Mouse (Mus musculus): Measurements from ENCODE around the gene Camk2n1. TPM values are rescaled to one million over a fixed set of nuclear protein-coding genes. Genes with fewer than 3 reads are reported as not detected.

Gene Camk2n1
- polyA plus RNA-seq, 1 experiment from 2014 or later, result 10.9 TPM

- WGBS, result 70% methylated on average over 21 of the region's 21 CpGs
- no peak overlapping the region for H3K4me2 ChIP-seq (replicated peaks; ENCODE audit: low read depth)
- H3K4me1 ChIP-seq (replicated peaks; ENCODE audit: control insufficient read depth, insufficient read depth, low read length), result 0 out of 2 replicates have a peak, but pooled peaks cover 5% of the 10 kb centered on the region
- peaks cover 13% of the 10 kb centered on the region; the same call in 1 of the 2 replicates for H3K27me3 ChIP-seq (replicated peaks; ENCODE audit: control insufficient read depth, insufficient read depth, low read length)
- no peak for ATAC-seq
- no peak overlapping the region for H3K9ac ChIP-seq (ENCODE audit: low read depth, low read length)
- H3K27ac ChIP-seq (ENCODE audit: low read depth, low read length), result no peak overlapping the region
- H3K4me3 ChIP-seq (ENCODE audit: low read depth, low read length), result no peak overlapping the region
- no peaks in the 10 kb centered on the region for H3K9me3 ChIP-seq (ENCODE audit: control insufficient read depth)
- H3K36me3 ChIP-seq (ENCODE audit: control insufficient read depth, insufficient read depth), result no peaks in the 10 kb centered on the region
- no peak for TF ChIP-seq CTCF (IDR thresholded peaks at IDR 0.05; ENCODE audit: low read depth)
Observed at GRCm38 (mm10) chr4:138499856-138500645, 45.9 kb downstream of the Camk2n1 start.

- H3K9ac ChIP-seq (ENCODE audit: low read depth, low read length), result no peak overlapping the region
- no peak overlapping the region for H3K4me2 ChIP-seq (replicated peaks; ENCODE audit: low read depth)
- no peak for TF ChIP-seq CTCF (IDR thresholded peaks at IDR 0.05; ENCODE audit: low read depth)
- no peak for ATAC-seq
- H3K27me3 ChIP-seq (replicated peaks; ENCODE audit: control insufficient read depth, insufficient read depth, low read length), result peaks cover 22% of the 10 kb centered on the region; the same call in 1 of the 2 replicates
- no peak overlapping the region for H3K4me3 ChIP-seq (ENCODE audit: low read depth, low read length)
- 0 out of 2 replicates have a peak, but pooled peaks cover 3% of the 10 kb centered on the region for H3K4me1 ChIP-seq (replicated peaks; ENCODE audit: control insufficient read depth, insufficient read depth, low read length)
- 61% methylated on average over 5 of the region's 5 CpGs for WGBS
- H3K27ac ChIP-seq (ENCODE audit: low read depth, low read length), result no peak overlapping the region
- H3K36me3 ChIP-seq (ENCODE audit: control insufficient read depth, insufficient read depth), result no peaks in the 10 kb centered on the region
- H3K9me3 ChIP-seq (ENCODE audit: control insufficient read depth), result no peaks in the 10 kb centered on the region
Observed at GRCm38 (mm10) chr4:138501048-138501447, 46.9 kb downstream of the Camk2n1 start.

GRCm38 (mm10) chr4:138504632-138505101, 50.6 kb downstream of the Camk2n1 start:
- ATAC-seq, result no peak
- no peak overlapping the region for H3K4me3 ChIP-seq (ENCODE audit: low read depth, low read length)
- no peak overlapping the region for H3K27ac ChIP-seq (ENCODE audit: low read depth, low read length)
- H3K4me2 ChIP-seq (replicated peaks; ENCODE audit: low read depth), result no peak overlapping the region
- no peak for TF ChIP-seq CTCF (IDR thresholded peaks at IDR 0.05; ENCODE audit: low read depth)
- H3K9me3 ChIP-seq (ENCODE audit: control insufficient read depth), result no peaks in the 10 kb centered on the region
- H3K9ac ChIP-seq (ENCODE audit: low read depth, low read length), result no peak overlapping the region
- H3K4me1 ChIP-seq (replicated peaks; ENCODE audit: control insufficient read depth, insufficient read depth, low read length), result no peaks in the 10 kb centered on the region
- peaks cover 22% of the 10 kb centered on the region; the same call in 1 of the 2 replicates for H3K27me3 ChIP-seq (replicated peaks; ENCODE audit: control insufficient read depth, insufficient read depth, low read length)
- 4% methylated on average over 16 of the region's 16 CpGs for WGBS
- H3K36me3 ChIP-seq (ENCODE audit: control insufficient read depth, insufficient read depth), result no peaks in the 10 kb centered on the region

- Histone ChIP-seq H3K36me3 (ENCODE audit: control insufficient read depth, insufficient read depth) (no peaks in the 10 kb centered on the region), H3K4me3 (ENCODE audit: low read depth, low read length) (no peak overlapping the region), H3K27me3 (replicated peaks; ENCODE audit: control insufficient read depth, insufficient read depth, low read length) (peaks cover 22% of the 10 kb centered on the region; the same call in 1 of the 2 replicates), H3K4me2 (replicated peaks; ENCODE audit: low read depth) (no peak overlapping the region), H3K9me3 (ENCODE audit: control insufficient read depth) (no peaks in the 10 kb centered on the region), H3K4me1 (replicated peaks; ENCODE audit: control insufficient read depth, insufficient read depth, low read length) (no peaks in the 10 kb centered on the region), H3K9ac (ENCODE audit: low read depth, low read length) (no peak overlapping the region), H3K27ac (ENCODE audit: low read depth, low read length) (no peak overlapping the region)
- peak; percentile 77 for TF ChIP-seq CTCF (IDR thresholded peaks at IDR 0.05; ENCODE audit: low read depth)
- 8% methylated on average over 10 of the region's 10 CpGs for WGBS
- no peak for ATAC-seq
Observed at GRCm38 (mm10) chr4:138505171-138505870, 51.2 kb downstream of the Camk2n1 start.

GRCm38 (mm10) chr4:138507903-138508302, 53.8 kb downstream of the Camk2n1 start:
- H3K36me3 ChIP-seq (ENCODE audit: control insufficient read depth, insufficient read depth), result no peaks in the 10 kb centered on the region

More at GRCm38 (mm10) chr4:138507903-138508302, 53.8 kb downstream of the Camk2n1 start:
- Histone ChIP-seq H3K27me3 (replicated peaks; ENCODE audit: control insufficient read depth, insufficient read depth, low read length) (peaks cover 22% of the 10 kb centered on the region; the same call in 1 of the 2 replicates), H3K9ac (ENCODE audit: low read depth, low read length) (no peak overlapping the region), H3K27ac (ENCODE audit: low read depth, low read length) (no peak overlapping the region), H3K4me2 (replicated peaks; ENCODE audit: low read depth) (no peak overlapping the region), H3K4me1 (replicated peaks; ENCODE audit: control insufficient read depth, insufficient read depth, low read length) (no peaks in the 10 kb centered on the region), H3K4me3 (ENCODE audit: low read depth, low read length) (no peak overlapping the region), H3K9me3 (ENCODE audit: control insufficient read depth) (no peaks in the 10 kb centered on the region)
- 44% methylated on average over 6 of the region's 6 CpGs for WGBS
- ATAC-seq, result no peak
- no peak for TF ChIP-seq CTCF (IDR thresholded peaks at IDR 0.05; ENCODE audit: low read depth)

Other genes with a start within 250 kb of the Camk2n1 start
- gene Hp1bp3, start 238.0 kb upstream of the Camk2n1 start, polyA plus RNA-seq (2015; fragmentation: Nextera tagmentation; extraction: Ambion mirVana), result 75.5 and 83.4 TPM in 2 replicates
- 0.21 and 0.33 TPM in 2 replicates for gene Sh2d5, start 203.9 kb upstream of the Camk2n1 start, polyA plus RNA-seq (2015; fragmentation: Nextera tagmentation; extraction: Ambion mirVana)
- 0.78 and 1.1 TPM in 2 replicates for gene Kif17, start 203.9 kb upstream of the Camk2n1 start, polyA plus RNA-seq (2015; fragmentation: Nextera tagmentation; extraction: Ambion mirVana)
- gene Ddost, start 149.6 kb upstream of the Camk2n1 start, polyA plus RNA-seq (2015; fragmentation: Nextera tagmentation; extraction: Ambion mirVana), result 177 and 178 TPM in 2 replicates
- gene Pink1, start 128.0 kb upstream of the Camk2n1 start, polyA plus RNA-seq (2015; fragmentation: Nextera tagmentation; extraction: Ambion mirVana), result 65.8 and 71.7 TPM in 2 replicates
- 37.5 and 41.7 TPM in 2 replicates for gene Cda, start 86.3 kb upstream of the Camk2n1 start, polyA plus RNA-seq (2015; fragmentation: Nextera tagmentation; extraction: Ambion mirVana)
- not detected in 2 replicates for gene Fam43b, start 57.8 kb upstream of the Camk2n1 start, polyA plus RNA-seq (2015; fragmentation: Nextera tagmentation; extraction: Ambion mirVana)
- 34.7 and 35.0 TPM in 2 replicates for gene Mul1, start 19.6 kb upstream of the Camk2n1 start, polyA plus RNA-seq (2015; fragmentation: Nextera tagmentation; extraction: Ambion mirVana)
- 0.16 and 0.17 TPM in 2 replicates for gene Vwa5b1, start 181.6 kb downstream of the Camk2n1 start, polyA plus RNA-seq (2015; fragmentation: Nextera tagmentation; extraction: Ambion mirVana)

All from intestine, postnatal 0 days (tissue).